Mouse (Mus musculus) CD4-positive, CD25-positive, alpha-beta regulatory T cell, adult 2 months (primary cell): ENCODE measurements around the gene Tmtc4.

Experiments
- DNase-seq: peaks from one replicate; pipeline ENCODE4 v3.0.0-alpha.2; 2012; ENCODE audit warnings: low read depth, low spot score

The Tmtc4 gene

DNA sequence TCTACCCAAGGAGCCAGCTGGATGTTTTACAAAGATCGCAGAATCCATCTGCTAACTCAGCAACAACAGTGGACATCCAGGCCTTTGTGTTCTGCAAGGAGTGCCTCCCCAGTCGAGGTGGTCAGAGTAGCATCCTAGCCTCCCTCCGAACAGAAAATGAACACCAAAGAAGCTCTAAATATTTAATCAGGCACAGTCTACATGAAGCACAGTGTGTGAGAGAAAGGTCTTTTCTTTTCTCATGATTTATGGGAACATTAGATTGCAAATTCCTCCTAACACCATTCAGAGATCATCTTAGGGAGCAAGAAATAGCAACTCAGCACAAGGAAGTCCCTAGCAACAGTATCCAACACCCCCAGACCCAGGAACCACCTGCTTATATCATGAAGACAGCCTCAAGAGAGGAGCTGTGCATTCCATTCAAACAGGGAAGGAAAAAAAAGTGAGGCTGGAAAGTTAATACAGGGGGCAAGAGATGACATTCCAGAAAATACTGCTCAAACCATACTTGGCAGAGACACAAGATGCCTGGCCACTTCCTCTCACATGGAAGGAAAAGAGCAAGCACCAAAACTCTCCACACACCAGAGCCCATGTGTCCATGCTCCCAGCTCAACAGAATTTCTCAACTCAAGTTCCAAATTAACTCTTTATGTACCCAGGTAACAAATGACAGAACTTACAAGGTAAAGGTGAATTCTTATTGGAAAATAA lies 8.8 kb downstream of the Tmtc4 start:
- DNase-seq, result no peak

GRCm38 (mm10) chr14:122973091-122973490 lies 10.7 kb downstream of the Tmtc4 start:
- no peak for DNase-seq

DNA sequence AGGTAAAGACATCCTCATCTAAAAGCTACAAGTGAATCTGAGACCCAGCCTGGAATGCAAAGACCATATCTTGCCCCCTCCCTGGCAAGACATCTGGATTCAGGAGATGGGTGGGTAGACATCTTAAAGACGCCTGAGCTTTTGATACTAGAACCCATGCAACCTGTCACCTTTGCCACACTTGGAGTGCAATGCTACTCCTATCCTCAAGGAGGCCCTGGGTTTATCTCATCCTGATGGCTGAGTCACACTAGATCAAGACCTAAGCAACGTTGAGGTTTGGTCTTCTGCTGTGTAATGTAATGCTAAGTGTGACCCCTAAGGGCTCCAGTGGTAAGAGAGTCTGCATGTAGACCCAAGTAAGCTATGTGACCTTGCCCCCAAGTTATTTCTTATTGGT lies 15.8 kb downstream of the Tmtc4 start:
- DNase-seq, result peak; percentile 30

DNA sequence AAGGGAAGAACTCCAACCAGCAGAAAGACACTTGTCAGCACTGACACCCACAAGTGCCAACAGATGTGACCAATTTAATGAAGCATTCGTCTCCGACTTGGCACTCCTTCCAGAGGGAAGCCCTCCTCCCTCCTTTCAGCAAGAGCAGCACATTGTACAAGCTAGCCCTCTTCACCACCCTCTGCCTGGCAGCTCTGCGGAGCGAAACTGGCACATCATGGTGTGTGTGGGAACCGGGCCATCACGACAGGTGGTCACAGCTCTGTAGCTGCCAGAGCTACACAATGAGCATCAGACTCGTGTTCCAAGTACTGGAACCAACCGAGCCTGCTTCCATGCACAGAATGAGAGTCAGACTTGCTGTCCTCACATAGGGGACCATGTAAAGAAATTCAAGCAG lies 25.9 kb downstream of the Tmtc4 start:
- no peak for DNase-seq

- peak; percentile 77 for DNase-seq
Observed at GRCm38 (mm10) chr14:122953331-122953730, 30.5 kb downstream of the Tmtc4 start.

GRCm38 (mm10) chr14:122952556-122952955 lies 31.3 kb downstream of the Tmtc4 start:
- no peak for DNase-seq

DNA sequence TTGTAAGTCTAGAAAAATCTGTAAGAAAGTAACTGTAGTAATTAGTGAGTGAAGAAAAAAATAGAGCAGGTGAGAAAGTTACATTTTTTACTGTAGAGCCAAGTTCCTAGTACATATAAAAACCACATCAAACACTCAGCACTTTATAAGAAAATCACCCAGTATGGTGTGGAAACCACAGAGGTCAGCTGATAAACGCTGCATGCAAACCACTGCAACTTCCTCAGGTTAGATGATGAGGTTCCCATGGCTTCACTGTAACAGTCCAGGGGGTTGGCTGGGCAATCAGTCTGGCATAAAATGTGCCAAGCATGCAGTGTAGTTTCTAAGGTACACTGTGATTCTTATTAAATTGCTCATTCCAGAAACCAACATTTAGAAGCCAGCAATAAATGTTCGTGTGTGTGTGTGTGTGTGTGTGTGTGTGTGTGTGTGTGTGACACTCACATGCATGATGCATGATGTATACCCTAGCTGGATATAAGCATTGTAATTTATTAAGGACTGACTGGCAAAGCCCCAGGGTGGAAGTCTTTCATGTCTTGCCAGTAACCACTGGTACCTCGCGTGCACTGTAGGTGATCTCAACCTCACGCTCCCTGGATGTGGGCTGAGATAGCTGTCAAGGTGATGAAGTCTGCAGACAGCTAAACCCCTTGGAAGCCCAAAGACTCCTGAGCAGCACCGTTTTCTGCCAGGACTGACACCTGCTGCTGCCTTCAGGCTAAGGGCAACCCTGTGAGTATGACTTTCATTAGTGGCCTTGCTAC lies 32.0 kb downstream of the Tmtc4 start:
- peak; percentile 70 for DNase-seq

DNA sequence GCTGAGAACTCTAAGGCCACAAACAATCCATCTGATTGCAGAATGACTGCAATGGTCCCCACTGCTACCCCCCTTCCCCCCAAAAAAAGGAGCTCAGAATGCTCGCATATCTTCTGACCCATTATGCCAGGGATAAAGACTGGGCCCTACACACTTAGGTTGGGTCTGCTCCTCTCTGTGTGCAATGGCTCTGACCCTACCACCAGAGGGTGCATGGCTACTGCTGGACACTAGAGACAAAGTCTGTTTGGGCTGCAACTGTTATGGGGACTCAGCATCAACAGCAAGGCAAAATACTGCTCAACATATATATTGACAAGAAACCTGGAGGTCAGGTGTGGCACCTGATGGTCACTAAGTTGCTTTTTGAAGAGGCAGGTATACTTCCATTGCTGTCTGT lies 32.9 kb downstream of the Tmtc4 start:
- DNase-seq, result peak; percentile 33

GRCm38 (mm10) chr14:122943475-122943853 lies 40.4 kb downstream of the Tmtc4 start:
- no peak for DNase-seq

DNA sequence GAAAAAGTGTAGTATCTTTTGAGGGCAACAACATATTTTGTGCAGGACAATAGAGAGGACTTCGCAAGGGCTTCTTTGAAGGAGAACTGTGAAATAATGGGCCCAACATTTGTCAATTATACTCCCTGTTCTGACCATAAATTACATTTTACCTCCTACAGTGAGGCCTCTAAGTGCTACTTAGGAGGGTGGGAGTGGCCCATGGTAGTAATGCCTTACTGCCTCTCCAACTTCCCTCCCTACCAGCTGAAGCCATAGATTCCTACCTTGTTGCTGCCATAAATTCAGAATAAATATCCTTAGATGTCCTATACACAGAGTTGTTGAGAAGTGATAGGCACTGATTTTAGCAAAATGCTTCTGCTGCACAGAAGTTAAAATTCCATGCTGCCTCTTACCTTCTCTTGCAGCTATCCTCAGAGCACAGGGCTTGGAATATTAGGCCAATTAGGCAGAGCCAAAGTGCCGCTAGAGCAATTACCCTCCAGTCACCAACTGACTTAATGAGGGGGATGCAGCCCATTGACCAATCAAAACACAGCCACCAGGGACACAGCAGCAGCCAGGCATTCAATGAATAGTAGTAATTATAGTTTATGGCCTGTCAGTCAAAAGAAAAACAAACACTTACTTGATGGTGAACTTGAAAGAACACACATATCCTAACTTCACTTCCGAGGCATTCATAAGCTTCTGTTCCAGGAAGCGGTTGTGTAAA lies 40.9 kb downstream of the Tmtc4 start:
- no peak for DNase-seq

DNA sequence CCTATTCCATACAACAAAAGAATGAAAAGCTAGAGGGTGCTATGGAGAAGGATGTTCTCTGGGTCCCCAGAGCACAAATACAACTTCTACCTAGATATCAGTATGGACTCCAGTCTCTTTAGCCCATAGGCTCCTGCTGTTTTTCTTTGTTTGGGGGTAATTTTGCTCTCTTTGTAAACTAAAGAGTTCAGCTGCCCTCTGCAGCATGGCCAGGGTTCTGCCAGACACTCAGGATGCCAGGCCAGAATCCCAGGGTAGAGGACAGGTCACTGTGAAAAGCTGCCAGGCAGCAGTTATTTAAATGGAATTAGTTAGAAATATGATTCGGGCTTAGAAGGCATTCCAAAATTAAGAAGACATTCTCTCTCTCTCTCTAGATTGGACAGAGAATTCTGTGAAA lies 47.4 kb downstream of the Tmtc4 start:
- DNase-seq, result no peak

DNA sequence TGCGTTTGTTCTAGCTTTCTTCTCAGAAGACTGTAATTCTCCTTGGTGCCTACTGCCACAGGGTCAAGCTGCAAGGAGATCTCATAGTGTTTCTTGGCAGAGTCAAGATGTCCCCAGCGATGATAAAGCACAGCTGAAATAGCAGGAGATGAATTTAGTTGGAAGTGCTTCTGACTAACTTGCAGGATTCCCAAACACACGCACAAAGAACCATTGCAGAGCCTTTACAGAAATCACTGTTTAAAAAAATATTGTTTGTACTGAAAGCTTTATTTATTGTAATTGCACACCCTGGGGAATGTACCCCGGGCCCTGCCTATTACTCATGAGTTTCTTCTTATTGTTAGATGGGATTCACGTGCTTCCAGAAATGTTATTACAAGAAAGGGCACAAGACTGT lies 63.8 kb downstream of the Tmtc4 start:
- no peak for DNase-seq

GRCm38 (mm10) chr14:122917676-122918075 lies 66.2 kb downstream of the Tmtc4 start:
- no peak for DNase-seq

DNA sequence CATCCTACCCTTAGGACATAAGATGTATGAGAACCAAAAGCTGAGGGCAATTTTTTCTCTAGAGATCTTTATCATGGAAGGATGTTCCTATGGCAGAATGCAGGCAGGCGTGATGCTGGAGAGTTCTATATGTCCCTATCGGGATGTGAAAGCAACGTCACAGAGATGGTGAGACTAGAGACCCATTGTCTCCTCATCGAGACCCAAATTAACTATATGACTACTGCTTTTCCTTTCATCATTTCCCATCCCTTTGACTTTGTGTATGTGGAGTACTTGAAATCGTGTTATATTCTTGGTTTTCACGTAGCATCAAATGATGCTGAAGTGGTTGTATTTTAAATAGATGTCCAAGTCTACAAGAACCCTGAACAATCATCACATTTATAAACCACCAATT lies 70.2 kb downstream of the Tmtc4 start, which contains the start of gene Ggact:
TSS of gene Ggact (minus strand) at position 101 of the 400 bp plus-strand sequence.
- DNase-seq, result no peak

DNA sequence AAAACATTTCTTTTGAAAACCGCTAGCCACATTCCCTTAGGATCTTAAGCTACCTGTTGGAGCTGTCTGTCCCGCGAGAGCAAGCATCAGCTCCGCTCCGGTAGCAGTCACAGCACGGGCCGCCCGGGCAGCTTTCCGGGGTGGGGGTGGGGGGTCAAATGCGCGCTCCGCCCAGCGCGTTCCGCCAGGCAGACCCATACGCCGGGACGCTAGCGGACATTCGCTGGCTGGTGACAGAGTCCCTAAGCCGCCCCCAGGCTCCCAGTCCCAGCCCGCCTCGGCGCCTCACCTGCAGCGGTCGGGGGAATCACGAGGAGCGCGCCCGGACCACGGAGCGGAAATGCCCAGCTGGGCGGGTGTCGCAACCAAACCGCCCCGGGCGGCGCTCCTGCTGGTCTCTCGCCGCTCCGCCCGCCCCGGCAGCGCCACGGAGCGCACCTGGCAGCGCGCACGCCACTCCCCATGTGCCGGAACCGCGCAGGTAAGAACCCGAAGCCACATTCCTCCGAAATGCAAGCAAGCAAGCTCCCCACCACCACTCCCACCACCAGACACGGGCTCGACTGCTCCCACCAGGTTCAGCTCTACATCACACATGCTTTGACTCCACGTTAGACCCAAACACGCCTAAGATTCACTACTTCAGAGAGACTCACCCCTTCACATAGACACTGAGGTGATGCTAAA lies 70.9 kb downstream of the Tmtc4 start:
- peak; percentile 79 for DNase-seq

GRCm38 (mm10) chr14:122912137-122912536 lies 71.7 kb downstream of the Tmtc4 start:
- DNase-seq, result peak; percentile 7

DNA sequence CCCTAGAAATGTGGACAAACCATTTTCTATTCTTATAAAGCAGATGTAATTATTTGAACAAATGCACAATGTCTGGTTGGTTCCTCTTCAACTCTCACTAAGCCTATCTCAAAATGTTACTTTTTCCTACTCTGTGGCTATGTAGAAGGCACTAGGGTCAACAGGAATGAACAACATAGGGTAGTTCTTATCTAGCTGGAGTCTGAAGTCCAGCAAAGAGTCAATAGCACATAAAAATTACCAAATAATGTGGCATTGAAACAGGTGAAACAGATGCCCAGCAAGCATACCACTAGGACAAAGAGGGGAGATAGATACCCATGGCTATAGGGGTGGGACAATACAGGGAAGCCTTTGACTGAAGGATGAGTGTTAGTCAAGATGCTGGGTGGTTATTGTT lies 72.6 kb downstream of the Tmtc4 start:
- DNase-seq, result no peak

DNA sequence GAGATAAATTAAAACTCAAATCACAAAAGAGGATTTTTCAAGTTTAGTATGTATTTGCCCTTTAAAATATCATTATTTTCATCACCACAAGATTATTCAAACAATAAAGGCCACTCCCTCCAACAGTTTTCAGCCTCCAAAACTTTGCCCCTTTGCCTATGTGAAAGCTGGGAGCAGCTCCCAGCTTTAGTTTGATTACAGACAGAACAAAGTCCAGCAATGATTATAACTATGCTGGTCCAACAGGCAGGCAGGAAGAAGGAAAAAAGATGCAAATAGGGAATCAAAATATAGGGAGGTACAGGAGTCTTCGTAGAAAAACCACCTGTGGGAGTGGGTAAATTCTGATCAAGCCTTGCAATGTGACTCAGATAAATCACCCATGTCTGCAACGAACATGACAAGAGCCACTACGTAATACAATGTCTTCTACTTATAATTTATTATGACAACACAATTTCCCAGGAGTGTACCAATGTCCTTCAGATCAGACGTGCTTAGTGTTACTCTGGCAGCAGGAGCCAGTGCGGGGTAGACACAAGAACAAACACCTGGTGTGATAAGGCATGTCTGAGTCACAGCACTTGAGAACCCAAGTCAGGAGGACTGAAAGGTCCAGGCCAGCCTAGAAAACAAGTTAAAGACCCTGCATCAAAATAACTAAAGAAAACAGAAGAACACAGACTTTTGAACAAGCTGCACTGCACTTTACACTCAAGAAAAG lies 74.3 kb downstream of the Tmtc4 start:
- no peak for DNase-seq

GRCm38 (mm10) chr14:122908075-122908474 lies 75.8 kb downstream of the Tmtc4 start:
- DNase-seq, result peak; percentile 61

DNA sequence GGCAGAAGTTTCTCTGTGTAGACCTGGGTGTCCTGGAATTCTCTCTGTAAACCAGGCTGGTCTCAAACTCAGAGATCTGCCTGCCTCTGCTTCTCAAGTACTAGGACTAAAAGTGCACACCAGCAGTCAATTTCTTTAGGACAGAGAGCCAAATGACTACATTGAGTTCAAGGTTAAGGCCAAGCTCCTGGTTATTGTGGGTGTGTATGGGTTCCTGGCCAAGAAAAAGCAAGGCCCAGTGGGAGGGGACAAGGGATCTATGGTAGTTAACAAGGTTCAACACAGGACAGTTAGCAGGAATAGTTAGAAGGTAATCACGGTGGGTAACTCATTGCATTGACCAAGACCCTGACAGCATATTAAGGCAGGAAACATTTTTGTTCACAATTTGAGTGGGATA lies 78.8 kb downstream of the Tmtc4 start:
- no peak for DNase-seq

DNA sequence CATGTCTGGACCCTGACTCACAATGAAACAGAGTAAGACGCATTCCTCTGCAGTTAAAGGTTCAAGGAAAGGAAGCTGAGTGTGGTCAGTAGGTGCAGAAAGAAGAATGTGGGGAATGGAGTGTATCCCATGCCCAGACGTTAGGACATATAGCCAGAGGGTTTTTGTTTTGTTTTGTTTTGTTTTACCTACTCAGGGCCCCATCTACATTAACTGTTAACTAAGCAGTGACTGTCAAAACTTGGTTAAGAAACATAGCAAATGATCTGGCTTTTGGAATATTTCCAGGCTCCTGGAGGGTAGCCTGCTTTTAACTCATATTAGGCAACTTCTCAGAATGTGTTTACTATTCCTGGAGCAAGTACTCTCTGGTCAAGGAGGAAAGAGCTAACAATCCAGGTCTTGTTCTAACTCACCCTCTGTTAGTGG lies 79.9 kb downstream of the Tmtc4 start:
- DNase-seq, result no peak
